Mouse (Mus musculus) midbrain, embryonic 12.5 days (tissue): Measurements from ENCODE around the gene Olfr288. TPM values are rescaled to one million over a fixed set of nuclear protein-coding genes. Genes with fewer than 3 reads are reported as not detected.

Source experiments
- ATAC-seq: fragments of 200-750 bp; cut with Nextera tagmentation; 2 replicates; pipeline ENCODE4 v1.8.0; 2017; ENCODE audit warnings: low read depth, moderate TSS enrichment, moderate library complexity; ENCODE audit not compliant: low FRiP score
- H3K27ac ChIP-seq: fragments of 300-500 bp; sonication (generic); replicated peaks from 2 replicates; pipeline ENCODE4 v1.5.1; 2016; ENCODE audit warnings: mild to moderate bottlenecking
- H3K27me3 ChIP-seq: fragments of 300-500 bp; sonication (generic); 2 replicates; pipeline ENCODE4 v1.6.1; 2016; ENCODE audit warnings: mild to moderate bottlenecking
- H3K36me3 ChIP-seq: fragments of 300-500 bp; sonication (generic); 2 replicates; pipeline ENCODE4 v1.6.1; 2016
- H3K4me1 ChIP-seq: fragments of 300-500 bp; sonication (generic); 2 replicates; pipeline ENCODE4 v1.6.1; 2016
- H3K4me2 ChIP-seq: fragments of 300-500 bp; sonication (generic); replicated peaks from 2 replicates; pipeline ENCODE4 v1.6.1; 2016; ENCODE audit warnings: mild to moderate bottlenecking, moderate library complexity
- H3K4me3 ChIP-seq: fragments of 300-500 bp; sonication (generic); 2 replicates; pipeline ENCODE4 v1.5.1; 2016; ENCODE audit warnings: mild to moderate bottlenecking
- H3K9ac ChIP-seq: fragments of 300-500 bp; sonication (generic); replicated peaks from 2 replicates; pipeline ENCODE4 v1.6.1; 2016; ENCODE audit warnings: mild to moderate bottlenecking, moderate library complexity
- H3K9me3 ChIP-seq: fragments of 300-500 bp; sonication (generic); 2 replicates; pipeline ENCODE4 v1.6.1; 2016; ENCODE audit warnings: mild to moderate bottlenecking
- WGBS: fragments of 180-500 bp; shearing (Covaris S2); methylation state at CpG from one replicate; pipeline ENCODE4 v1.1.7; 2016; 5-methylcytosine and 5-hydroxymethylcytosine counted together
- polyA plus RNA-seq: library from polyadenylated mRNA; unstranded; fragments of >200 nt; fragmentation: Nextera tagmentation; extraction: Ambion mirVana; gene quantifications from 2 replicates; pipeline ENCODE4 v1.2.1, GENCODE M21; 2016

The Olfr288 gene
- polyA plus RNA-seq, 1 experiment from 2014 or later, result not detected

GRCm38 (mm10) chr15:98162561-98162960 lies 32.8 kb downstream of the Olfr288 start:
- H3K27me3 ChIP-seq, result peaks cover 8% of the 10 kb centered on the region
- H3K4me1 ChIP-seq, result peaks cover 9% of the 10 kb centered on the region
- no peak for ATAC-seq
- H3K9ac ChIP-seq, result no peak overlapping the region
- H3K27ac ChIP-seq, result no peak overlapping the region
- no peaks in the 10 kb centered on the region for H3K36me3 ChIP-seq
- WGBS, result 81% methylated on average over 4 of the region's 4 CpGs
- no peak overlapping the region for H3K4me2 ChIP-seq
- H3K4me3 ChIP-seq, result no peak overlapping the region
- no peaks in the 10 kb centered on the region for H3K9me3 ChIP-seq

- Histone ChIP-seq H3K9ac (no peak overlapping the region), H3K9me3 (no peaks in the 10 kb centered on the region), H3K27me3 (peaks cover 8% of the 10 kb centered on the region), H3K27ac (no peak overlapping the region), H3K4me3 (no peak overlapping the region), H3K4me2 (no peak overlapping the region), H3K4me1 (peaks cover under 1% of the 10 kb centered on the region; the same call in 1 of the 2 replicates), H3K36me3 (no peaks in the 10 kb centered on the region)
- 62% methylated on average over 19 of the region's 19 CpGs for WGBS
- no peak for ATAC-seq
These were observed 34.1 kb downstream of the Olfr288 start for GRCm38 (mm10) chr15:98161026-98161805.

GRCm38 (mm10) chr15:98157253-98157652 lies 38.1 kb downstream of the Olfr288 start:
- Histone ChIP-seq H3K9ac (no peak overlapping the region), H3K9me3 (no peaks in the 10 kb centered on the region), H3K4me1 (0 out of 2 replicates have a peak, but pooled peaks cover 3% of the 10 kb centered on the region), H3K36me3 (no peaks in the 10 kb centered on the region), H3K4me2 (no peak overlapping the region), H3K4me3 (no peak overlapping the region), H3K27me3 (no peaks in the 10 kb centered on the region), H3K27ac (no peak overlapping the region)
- 65% methylated on average over 1 of the region's 1 CpGs for WGBS
- no peak for ATAC-seq

GRCm38 (mm10) chr15:98155944-98156343 lies 39.4 kb downstream of the Olfr288 start:
- no peaks in the 10 kb centered on the region for H3K36me3 ChIP-seq
- no peak for ATAC-seq
- H3K4me1 ChIP-seq, result 0 out of 2 replicates have a peak, but pooled peaks cover 3% of the 10 kb centered on the region
- no peak overlapping the region for H3K4me2 ChIP-seq
- H3K9ac ChIP-seq, result no peak overlapping the region
- no peaks in the 10 kb centered on the region for H3K27me3 ChIP-seq
- H3K27ac ChIP-seq, result no peak overlapping the region
- WGBS, result 75% methylated on average over 4 of the region's 4 CpGs
- no peak overlapping the region for H3K4me3 ChIP-seq
- H3K9me3 ChIP-seq, result no peaks in the 10 kb centered on the region

GRCm38 (mm10) chr15:98155272-98155671 lies 40.1 kb downstream of the Olfr288 start:
- ATAC-seq, result no peak
- H3K9me3 ChIP-seq, result no peaks in the 10 kb centered on the region
- H3K4me2 ChIP-seq, result no peak overlapping the region
- no peaks in the 10 kb centered on the region for H3K36me3 ChIP-seq
- H3K4me3 ChIP-seq, result no peak overlapping the region
- no peak overlapping the region for H3K27ac ChIP-seq
- H3K27me3 ChIP-seq, result no peaks in the 10 kb centered on the region
- 0 out of 2 replicates have a peak, but pooled peaks cover 3% of the 10 kb centered on the region for H3K4me1 ChIP-seq
- H3K9ac ChIP-seq, result no peak overlapping the region
- 95% methylated on average over 5 of the region's 5 CpGs for WGBS

- Histone ChIP-seq H3K36me3 (no peaks in the 10 kb centered on the region), H3K9me3 (no peaks in the 10 kb centered on the region), H3K27me3 (no peaks in the 10 kb centered on the region), H3K4me2 (no peak overlapping the region), H3K9ac (no peak overlapping the region), H3K4me3 (no peak overlapping the region), H3K27ac (no peak overlapping the region), H3K4me1 (0 out of 2 replicates have a peak, but pooled peaks cover 3% of the 10 kb centered on the region)
- WGBS, result 84% methylated on average over 3 of the region's 3 CpGs
- no peak for ATAC-seq
These were observed 40.7 kb downstream of the Olfr288 start for GRCm38 (mm10) chr15:98154631-98155030.

- H3K4me3 ChIP-seq, result no peak overlapping the region
- WGBS, result 84% methylated on average over 4 of the region's 4 CpGs
- no peaks in the 10 kb centered on the region for H3K36me3 ChIP-seq
- H3K27me3 ChIP-seq, result no peaks in the 10 kb centered on the region
- no peaks in the 10 kb centered on the region for H3K9me3 ChIP-seq
- H3K9ac ChIP-seq, result no peak overlapping the region
- no peak overlapping the region for H3K4me2 ChIP-seq
- H3K4me1 ChIP-seq, result 0 out of 2 replicates have a peak, but pooled peaks cover 3% of the 10 kb centered on the region
- H3K27ac ChIP-seq, result no peak overlapping the region
- no peak for ATAC-seq
These were observed 41.2 kb downstream of the Olfr288 start for GRCm38 (mm10) chr15:98154146-98154545.

- ATAC-seq, result no peak
- no peaks in the 10 kb centered on the region for H3K27me3 ChIP-seq
These were observed 41.7 kb downstream of the Olfr288 start for GRCm38 (mm10) chr15:98153625-98154024.

GRCm38 (mm10) chr15:98152916-98153315 lies 42.4 kb downstream of the Olfr288 start:
- no peak for ATAC-seq
- no peaks in the 10 kb centered on the region for H3K27me3 ChIP-seq
- H3K36me3 ChIP-seq, result no peaks in the 10 kb centered on the region
- 0 out of 2 replicates have a peak, but pooled peaks cover 3% of the 10 kb centered on the region for H3K4me1 ChIP-seq
- no peaks in the 10 kb centered on the region for H3K9me3 ChIP-seq
- H3K27ac ChIP-seq, result no peak overlapping the region
- no peak overlapping the region for H3K9ac ChIP-seq
- no peak overlapping the region for H3K4me3 ChIP-seq
- 73% methylated on average over 7 of the region's 7 CpGs for WGBS
- no peak overlapping the region for H3K4me2 ChIP-seq

More at GRCm38 (mm10) chr15:98153625-98154024, 41.7 kb downstream of the Olfr288 start:
- Histone ChIP-seq H3K27ac (no peak overlapping the region), H3K9ac (no peak overlapping the region), H3K4me2 (no peak overlapping the region), H3K4me3 (no peak overlapping the region), H3K4me1 (0 out of 2 replicates have a peak, but pooled peaks cover 3% of the 10 kb centered on the region), H3K9me3 (no peaks in the 10 kb centered on the region), H3K36me3 (no peaks in the 10 kb centered on the region)
- 36% methylated on average over 3 of the region's 3 CpGs for WGBS

- H3K27me3 ChIP-seq, result no peaks in the 10 kb centered on the region
- 82% methylated on average over 10 of the region's 10 CpGs for WGBS
- H3K4me1 ChIP-seq, result peaks cover 15% of the 10 kb centered on the region
- no peak for ATAC-seq
- H3K27ac ChIP-seq, result no peak overlapping the region
- no peak overlapping the region for H3K4me3 ChIP-seq
- H3K36me3 ChIP-seq, result no peaks in the 10 kb centered on the region
- no peak overlapping the region for H3K4me2 ChIP-seq
- H3K9ac ChIP-seq, result no peak overlapping the region
- H3K9me3 ChIP-seq, result no peaks in the 10 kb centered on the region
These were observed 46.2 kb downstream of the Olfr288 start for GRCm38 (mm10) chr15:98149166-98149602.

- no peaks in the 10 kb centered on the region for H3K9me3 ChIP-seq
- no peak for ATAC-seq
- no peak overlapping the region for H3K4me3 ChIP-seq
- no peaks in the 10 kb centered on the region for H3K36me3 ChIP-seq
- peaks cover 15% of the 10 kb centered on the region for H3K4me1 ChIP-seq
- 91% methylated on average over 3 of the region's 3 CpGs for WGBS
- H3K27me3 ChIP-seq, result no peaks in the 10 kb centered on the region
- no peak overlapping the region for H3K4me2 ChIP-seq
- no peak overlapping the region for H3K27ac ChIP-seq
- H3K9ac ChIP-seq, result no peak overlapping the region
These were observed 47.0 kb downstream of the Olfr288 start for GRCm38 (mm10) chr15:98148356-98148755.

GRCm38 (mm10) chr15:98145559-98146181 lies 49.7 kb downstream of the Olfr288 start:
- H3K27ac ChIP-seq, result peak overlapping the region; percentile 72
- H3K27me3 ChIP-seq, result no peaks in the 10 kb centered on the region
- no peaks in the 10 kb centered on the region for H3K9me3 ChIP-seq
- H3K4me3 ChIP-seq, result peak overlapping the region; percentile 99
- under 1% methylated on average over 38 of the region's 38 CpGs for WGBS
- peak overlapping the region; percentile 93 for H3K4me2 ChIP-seq
- peak; percentile 97 for ATAC-seq
- peaks cover 17% of the 10 kb centered on the region for H3K36me3 ChIP-seq
- peak overlapping the region; percentile 97 for H3K9ac ChIP-seq
- H3K4me1 ChIP-seq, result peaks cover 13% of the 10 kb centered on the region
